Mouse (Mus musculus): ENCODE measurements around the gene Agfg2. TPM values are rescaled to one million over a fixed set of nuclear protein-coding genes. Genes with fewer than 3 reads are reported as not detected.
A peak's percentile ranks its signal among the peaks of the same experiment; 100 is the strongest.
"Not testable (repeated sequence)": the region's sequence is repeated elsewhere in the genome, so short reads cannot be mapped to it uniquely, and the experiment has no call there.

Gene Agfg2
- polyA plus RNA-seq, 1 experiment = 11.6 TPM

DNA sequence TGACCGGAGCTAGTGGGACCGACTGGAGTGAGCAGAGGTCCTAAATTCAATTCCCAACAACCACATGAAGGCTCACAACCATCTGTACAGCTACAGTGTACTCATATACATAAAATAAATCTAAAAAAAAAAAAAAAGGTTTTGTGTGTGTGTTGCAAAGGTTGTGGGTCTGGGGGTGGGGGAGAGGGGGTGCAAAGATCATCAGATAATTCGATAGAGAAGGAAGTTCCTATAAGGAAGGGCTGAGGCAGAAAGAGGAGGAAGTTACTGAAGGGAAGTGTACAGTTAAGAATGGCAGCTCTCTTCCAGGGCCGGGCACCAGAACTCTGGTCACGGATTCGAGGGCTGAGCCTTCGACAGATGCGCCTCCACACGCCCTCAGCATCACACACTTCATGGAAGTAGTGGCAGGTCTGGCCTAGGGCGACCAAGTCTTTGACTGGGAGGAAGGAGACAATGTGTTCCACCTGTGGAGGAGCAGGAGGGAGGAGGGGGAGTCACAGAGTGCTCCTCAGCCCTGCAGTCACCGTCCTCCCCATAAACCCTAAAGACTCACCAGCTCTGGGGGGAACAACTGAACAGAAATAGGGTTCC, 60.5 kb downstream of the Agfg2 start:
- H3K4me1 ChIP-seq (ENCODE audit: control insufficient read depth, insufficient read depth, insufficient read length, low read length) = no peaks in the 10 kb centered on the region; the same call in 1 of the 2 replicates
- H3K27ac ChIP-seq (ENCODE audit: insufficient read depth, low read depth, low read length) = no peak overlapping the region
- H3K27me3 ChIP-seq (ENCODE audit: control insufficient read depth, insufficient read depth, low read length) = no peaks in the 10 kb centered on the region
- H3K4me3 ChIP-seq (ENCODE audit: low read depth, low read length) = no peak overlapping the region
- TF ChIP-seq POLR2A (IDR thresholded peaks at IDR 0.05; ENCODE audit: low read depth, low read length) = no peak
- no peak for TF ChIP-seq CTCF (IDR thresholded peaks at IDR 0.05; ENCODE audit: extremely low read depth, insufficient read length, insufficient replicate concordance, low read depth, low read length)
- WGBS = 60% methylated on average over 11 of the region's 11 CpGs
- H3K36me3 ChIP-seq (ENCODE audit: control insufficient read depth, insufficient read depth, low read length) = no peaks in the 10 kb centered on the region

DNA sequence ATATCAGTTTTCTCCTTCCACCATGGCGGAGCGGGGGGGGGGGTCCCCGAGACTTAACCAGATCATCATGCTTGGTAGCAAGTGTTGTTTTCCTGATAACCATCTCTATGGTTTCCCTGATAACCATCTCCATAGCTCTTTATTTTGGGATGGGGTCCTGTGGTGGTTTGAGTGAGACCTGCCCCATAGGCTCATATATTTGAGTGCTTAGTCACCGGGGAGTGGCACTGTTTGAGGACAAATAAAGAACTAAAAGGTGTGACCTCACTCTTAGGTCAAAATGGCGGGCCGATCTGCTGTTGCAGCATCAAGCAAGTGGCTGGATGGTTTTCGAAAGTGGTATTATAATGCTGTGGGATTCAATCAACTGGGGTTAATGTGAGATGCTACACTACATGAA, 69.2 kb downstream of the Agfg2 start:
- no peaks in the 10 kb centered on the region for H3K27me3 ChIP-seq (ENCODE audit: control insufficient read depth, insufficient read depth, low read length)
- TF ChIP-seq CTCF (IDR thresholded peaks at IDR 0.05; ENCODE audit: extremely low read depth, insufficient read length, insufficient replicate concordance, low read depth, low read length) (no peak), POLR2A (IDR thresholded peaks at IDR 0.05; ENCODE audit: low read depth, low read length) (no peak)
- peaks cover 13% of the 10 kb centered on the region for H3K4me1 ChIP-seq (ENCODE audit: control insufficient read depth, insufficient read depth, insufficient read length, low read length)
- no peak overlapping the region for H3K4me3 ChIP-seq (ENCODE audit: low read depth, low read length)
- no peak overlapping the region for H3K27ac ChIP-seq (ENCODE audit: insufficient read depth, low read depth, low read length)
- H3K36me3 ChIP-seq (ENCODE audit: control insufficient read depth, insufficient read depth, low read length) = no peaks in the 10 kb centered on the region
- 77% methylated on average over 7 of the region's 7 CpGs for WGBS

DNA sequence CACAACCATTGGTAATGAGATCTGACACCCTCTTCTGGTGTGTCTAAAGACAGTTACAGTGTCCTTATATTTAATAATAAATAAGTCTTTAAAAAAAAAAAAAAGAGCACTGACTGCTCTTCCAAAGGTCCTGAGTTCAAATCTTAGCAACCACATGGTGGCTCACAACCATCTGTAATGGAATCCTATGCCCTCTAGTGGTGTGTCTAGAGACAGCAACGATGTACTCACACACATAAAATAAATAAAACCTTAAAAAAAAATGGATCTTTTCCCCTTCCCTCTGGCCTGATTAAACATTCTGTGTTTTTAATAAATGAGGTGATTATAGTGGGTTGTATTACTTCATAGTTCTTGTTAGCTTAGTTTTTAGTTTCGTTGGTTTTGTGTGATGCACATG, 69.6 kb downstream of the Agfg2 start:
- WGBS = 92% methylated on average over 2 of the region's 2 CpGs
- H3K27ac ChIP-seq (ENCODE audit: insufficient read depth, low read depth, low read length); H3K36me3 ChIP-seq (ENCODE audit: control insufficient read depth, insufficient read depth, low read length); H3K27me3 ChIP-seq (ENCODE audit: control insufficient read depth, insufficient read depth, low read length); H3K4me3 ChIP-seq (ENCODE audit: low read depth, low read length): not testable (repeated sequence)
- H3K4me1 ChIP-seq (ENCODE audit: control insufficient read depth, insufficient read depth, insufficient read length, low read length) = peaks cover 13% of the 10 kb centered on the region

DNA sequence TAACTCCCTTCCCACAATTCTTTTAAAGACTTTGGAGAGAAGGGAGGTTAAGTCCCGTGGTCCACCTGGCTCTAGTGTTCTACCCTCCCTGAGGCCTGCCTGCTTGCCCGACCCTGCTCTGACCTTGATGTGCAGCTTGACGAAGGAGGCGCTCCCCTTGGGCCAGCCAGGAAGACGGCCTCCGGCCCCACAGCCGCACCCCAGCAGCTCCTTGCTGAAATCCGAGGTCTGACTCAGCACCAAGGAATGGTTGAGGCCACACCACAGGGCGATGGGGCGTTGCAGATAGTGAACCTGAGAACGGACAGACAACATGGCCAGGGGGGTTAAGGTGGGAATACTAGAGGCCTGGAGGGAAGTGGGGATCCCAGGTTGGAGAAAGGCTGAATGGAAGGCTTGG, 71.0 kb downstream of the Agfg2 start, which contains the start of gene Pcolce:
Pcolce (minus strand) TSS at position 235 of the 400 bp plus-strand sequence.
- Histone ChIP-seq H3K36me3 (ENCODE audit: control insufficient read depth, insufficient read depth, low read length) (no peaks in the 10 kb centered on the region), H3K4me3 (ENCODE audit: low read depth, low read length) (no peak within 1 kb of the TSS), H3K4me1 (ENCODE audit: control insufficient read depth, insufficient read depth, insufficient read length, low read length) (peaks cover 16% of the 10 kb centered on the region), H3K27me3 (ENCODE audit: control insufficient read depth, insufficient read depth, low read length) (no peaks in the 10 kb centered on the region), H3K27ac (ENCODE audit: insufficient read depth, low read depth, low read length) (no peak within 1 kb of the TSS)
- 29% methylated on average over 11 of the region's 11 CpGs for WGBS
- TF ChIP-seq CTCF (IDR thresholded peaks at IDR 0.05; ENCODE audit: extremely low read depth, insufficient read length, insufficient replicate concordance, low read depth, low read length) (no peak), POLR2A (IDR thresholded peaks at IDR 0.05; ENCODE audit: low read depth, low read length) (no peak)

DNA sequence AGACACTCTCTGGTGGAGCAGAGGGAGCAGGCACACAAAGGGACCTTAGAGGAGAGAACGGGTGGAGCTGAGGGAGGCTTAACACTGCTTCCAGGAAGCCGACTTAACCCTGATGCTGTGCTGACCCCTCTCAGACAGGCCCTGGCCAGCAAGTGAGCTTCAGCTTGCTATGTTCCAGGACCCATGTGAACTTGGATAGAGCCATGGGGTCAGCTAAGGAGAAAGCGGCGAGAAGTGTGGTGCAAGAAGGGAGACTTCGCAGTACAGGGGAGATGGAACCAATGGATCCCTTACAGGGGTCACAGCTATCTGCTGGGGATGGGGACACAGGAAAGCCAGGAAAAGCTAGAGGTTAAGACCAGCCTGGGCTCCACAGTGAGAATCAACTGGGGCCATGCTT, 71.5 kb downstream of the Agfg2 start:
- no peaks in the 10 kb centered on the region for H3K36me3 ChIP-seq (ENCODE audit: control insufficient read depth, insufficient read depth, low read length)
- WGBS = 85% methylated on average over 5 of the region's 5 CpGs
- H3K27ac ChIP-seq (ENCODE audit: insufficient read depth, low read depth, low read length) = no peak overlapping the region
- TF ChIP-seq POLR2A (IDR thresholded peaks at IDR 0.05; ENCODE audit: low read depth, low read length) (no peak), CTCF (IDR thresholded peaks at IDR 0.05; ENCODE audit: extremely low read depth, insufficient read length, insufficient replicate concordance, low read depth, low read length) (no peak)
- no peaks in the 10 kb centered on the region for H3K27me3 ChIP-seq (ENCODE audit: control insufficient read depth, insufficient read depth, low read length)
- H3K4me1 ChIP-seq (ENCODE audit: control insufficient read depth, insufficient read depth, insufficient read length, low read length) = peaks cover 16% of the 10 kb centered on the region
- H3K4me3 ChIP-seq (ENCODE audit: low read depth, low read length) = no peak overlapping the region

- WGBS = 50% methylated on average over 6 of the region's 6 CpGs
These were observed 73.3 kb downstream of the Agfg2 start for GRCm38 (mm10) chr5:137611245-137611602.

DNA sequence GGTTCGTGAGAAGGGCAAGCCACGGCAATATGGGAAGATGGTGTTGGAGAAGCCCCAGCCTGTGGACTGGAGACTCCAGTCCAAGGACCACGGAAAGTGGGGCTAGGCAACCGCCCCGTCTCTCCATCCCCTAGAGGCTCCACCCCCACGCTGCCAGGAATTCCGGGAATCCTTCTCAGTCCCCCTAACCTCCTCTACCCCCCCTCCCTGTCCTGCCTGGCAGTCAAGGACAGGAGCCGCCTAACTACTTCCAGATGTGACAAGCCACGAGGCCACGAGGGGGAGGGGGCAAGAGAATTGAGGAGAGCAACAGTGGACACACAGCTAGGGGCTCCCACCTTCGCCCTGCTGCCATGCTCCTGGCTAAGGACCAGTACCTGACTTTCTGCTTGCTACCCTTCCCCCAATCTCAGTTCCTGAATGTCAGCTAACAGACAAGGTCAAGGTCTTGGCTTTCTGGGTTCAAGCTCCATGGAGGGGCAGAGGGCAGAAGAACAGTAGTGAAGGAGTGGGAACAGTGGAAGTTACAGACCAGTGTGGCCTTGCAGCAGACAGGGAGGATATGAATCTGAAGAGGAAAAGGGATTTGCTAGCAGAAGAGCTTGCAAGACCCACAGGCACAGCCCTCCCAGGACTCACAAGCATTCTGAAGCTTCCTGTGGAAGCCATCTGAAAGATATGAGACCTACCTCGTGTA, 73.8 kb downstream of the Agfg2 start:
- Histone ChIP-seq H3K36me3 (ENCODE audit: control insufficient read depth, insufficient read depth, low read length) (peaks cover 6% of the 10 kb centered on the region; the same call in 1 of the 2 replicates), H3K4me3 (ENCODE audit: low read depth, low read length) (peak overlapping the region; percentile 47), H3K27me3 (ENCODE audit: control insufficient read depth, insufficient read depth, low read length) (no peaks in the 10 kb centered on the region), H3K27ac (ENCODE audit: insufficient read depth, low read depth, low read length) (peak overlapping the region; percentile 27), H3K4me1 (ENCODE audit: control insufficient read depth, insufficient read depth, insufficient read length, low read length) (peaks cover 16% of the 10 kb centered on the region)
- 45% methylated on average over 12 of the region's 12 CpGs for WGBS
- TF ChIP-seq POLR2A (IDR thresholded peaks at IDR 0.05; ENCODE audit: low read depth, low read length) = no peak
- TF ChIP-seq CTCF (IDR thresholded peaks at IDR 0.05; ENCODE audit: extremely low read depth, insufficient read length, insufficient replicate concordance, low read depth, low read length) = no peak

More at GRCm38 (mm10) chr5:137611245-137611602, 73.3 kb downstream of the Agfg2 start:
- TF ChIP-seq CTCF (IDR thresholded peaks at IDR 0.05; ENCODE audit: extremely low read depth, insufficient read length, insufficient replicate concordance, low read depth, low read length) = no peak
- TF ChIP-seq POLR2A (IDR thresholded peaks at IDR 0.05; ENCODE audit: low read depth, low read length) = no peak
- H3K27ac ChIP-seq (ENCODE audit: insufficient read depth, low read depth, low read length) = peak overlapping the region; percentile 27; the same call in 1 of the 2 replicates
- peaks cover 6% of the 10 kb centered on the region; the same call in 1 of the 2 replicates for H3K36me3 ChIP-seq (ENCODE audit: control insufficient read depth, insufficient read depth, low read length)
- H3K27me3 ChIP-seq (ENCODE audit: control insufficient read depth, insufficient read depth, low read length) = no peaks in the 10 kb centered on the region
- H3K4me1 ChIP-seq (ENCODE audit: control insufficient read depth, insufficient read depth, insufficient read length, low read length) = peaks cover 16% of the 10 kb centered on the region
- peak overlapping the region; percentile 47 for H3K4me3 ChIP-seq (ENCODE audit: low read depth, low read length)
